Mouse (Mus musculus) olfactory bulb, adult 2 months (tissue): ENCODE data around the gene Fam241b.

Experiments
- CTCF ChIP-seq: fragments of 200-500 bp; IDR thresholded peaks from 2 replicates; pipeline ENCODE4 v1.5.1; 2012; ENCODE audit warnings: low read depth, mild to moderate bottlenecking, low read length, moderate library complexity; ENCODE audit not compliant: insufficient read depth
- POLR2A ChIP-seq: fragments of 200-500 bp; IDR thresholded peaks from 2 replicates; pipeline ENCODE4 v1.6.1; 2012; ENCODE audit warnings: mild to moderate bottlenecking, low read depth, low read length, moderate library complexity; ENCODE audit not compliant: insufficient read depth

DNA sequence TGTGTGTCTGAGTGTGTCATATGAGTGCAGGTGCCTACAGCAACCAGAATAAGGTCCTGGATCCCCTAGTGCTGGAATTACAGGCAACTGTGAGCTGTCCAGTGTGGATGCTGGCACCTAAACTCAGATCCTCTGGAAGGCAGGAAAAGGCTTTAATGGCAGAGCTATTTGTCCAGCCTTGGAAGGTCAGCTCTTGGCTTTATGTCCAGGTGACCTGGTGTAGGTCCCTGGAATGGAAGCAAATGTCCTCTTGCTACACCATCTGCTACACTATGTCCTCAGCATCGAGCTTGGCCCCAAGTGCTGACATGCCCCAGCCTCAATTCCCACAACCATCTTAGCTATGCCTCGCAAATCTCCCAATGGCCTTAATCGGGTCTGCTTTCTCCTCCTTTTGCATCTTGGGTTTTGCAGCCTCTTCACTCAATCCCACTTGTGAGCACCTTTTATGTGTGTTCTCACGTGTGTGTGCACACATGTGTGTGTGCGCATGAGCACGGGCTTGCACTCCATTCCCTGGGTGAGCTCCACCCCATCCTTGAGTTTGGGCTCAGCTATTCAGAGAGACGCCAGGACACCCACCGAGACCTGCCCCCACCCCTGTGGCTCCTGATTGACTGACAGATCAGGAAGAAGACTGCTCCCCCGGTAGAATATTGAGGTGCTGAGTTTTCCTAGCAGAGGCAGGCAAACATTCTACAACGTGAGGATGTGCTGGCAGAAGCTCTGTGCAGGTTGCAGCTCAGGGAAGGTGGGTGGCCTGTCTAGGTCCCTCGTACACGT lies 3.9 kb upstream of the Fam241b start:
- TF ChIP-seq CTCF (no peak), POLR2A (no peak)
